Mouse (Mus musculus): ENCODE measurements at regions not wholly inside any gene's neighbourhood (a gene's known extent, or its start where the extent isn't known, plus 50 kb on each side); places are given as distances from the start of the nearest gene placed in this dataset.

DNA sequence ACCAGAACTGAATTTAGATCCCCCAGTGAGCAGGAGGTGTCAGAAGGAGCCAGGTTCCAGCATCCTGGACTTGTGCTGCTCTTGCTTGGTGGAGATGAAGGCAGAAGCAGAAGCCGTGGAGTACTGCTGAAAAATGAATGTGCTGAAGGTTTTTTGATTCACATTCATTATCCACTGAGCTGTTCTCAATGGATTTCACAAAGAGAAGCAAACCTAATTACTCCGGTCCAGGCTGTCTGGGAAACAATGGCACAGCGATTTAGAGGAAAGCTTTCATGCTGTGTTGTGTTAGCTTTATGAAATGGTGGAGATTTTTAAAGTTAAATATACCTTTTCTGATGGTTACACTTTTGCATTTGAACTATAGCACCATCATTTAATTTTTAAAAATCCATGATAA lies 535.3 kb upstream of the Adgrl3 start:
- DNase-seq (ENCODE audit: low spot score in 2 of 2), result no peak

- peak in 1 of 2 experiments; percentile 12 for DNase-seq (ENCODE audit: low spot score in 2 of 2)
These were observed 531.6 kb upstream of the Adgrl3 start for GRCm38 (mm10) chr5:80488332-80488731.

GRCm38 (mm10) chr5:80508672-80509071 lies 511.3 kb upstream of the Adgrl3 start:
- peak; percentile 51 to 76 for DNase-seq (ENCODE audit: low spot score in 2 of 2)

- no peak for DNase-seq (ENCODE audit: low spot score in 2 of 2)
These were observed 479.9 kb upstream of the Adgrl3 start for GRCm38 (mm10) chr5:80539997-80540396.

DNA sequence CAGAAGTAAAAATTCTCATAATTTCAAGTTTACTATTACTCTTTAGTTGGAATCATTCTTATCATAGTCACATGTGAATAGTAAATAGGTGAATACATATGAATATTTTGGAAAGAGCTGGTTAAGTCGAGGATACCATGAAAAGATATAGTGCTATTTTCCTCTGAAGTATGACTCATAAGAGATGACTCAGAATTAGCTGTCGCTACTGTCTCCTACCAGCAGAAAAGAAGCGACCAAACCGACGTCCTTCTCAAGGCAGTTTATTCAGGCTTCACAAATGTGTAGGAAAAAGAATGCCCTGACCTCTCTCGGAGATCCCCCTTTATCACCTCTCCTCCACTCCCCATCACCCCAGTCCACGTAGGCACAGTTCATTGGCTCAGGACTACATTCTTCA lies 468.3 kb upstream of the Adgrl3 start:
- no peak for DNase-seq (ENCODE audit: low spot score in 2 of 2)

- DNase-seq (ENCODE audit: low spot score in 2 of 2), result no peak
These were observed 441.2 kb upstream of the Adgrl3 start for GRCm38 (mm10) chr5:80578741-80579140.

DNA sequence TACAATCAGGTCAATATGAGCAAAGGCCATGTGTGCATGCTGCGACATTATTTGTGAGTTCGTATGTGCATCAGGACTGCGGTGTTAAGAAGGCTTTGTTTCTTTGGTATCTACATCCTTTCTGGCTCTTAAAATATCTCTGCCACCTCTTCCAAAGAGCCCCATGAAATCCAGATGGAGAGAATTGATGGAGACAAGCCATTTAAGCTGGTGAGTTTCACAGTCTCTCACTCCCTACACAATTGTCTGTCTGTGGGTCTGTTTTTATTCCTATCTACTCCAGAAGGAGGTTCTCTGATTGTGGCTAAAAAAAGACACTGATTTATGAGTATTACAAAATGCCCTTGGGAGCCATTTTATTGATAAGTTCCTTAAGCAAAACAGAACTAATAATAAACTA lies 408.4 kb upstream of the Adgrl3 start:
- no peak for DNase-seq (ENCODE audit: low spot score in 2 of 2)

GRCm38 (mm10) chr5:80627225-80627624 lies 392.7 kb upstream of the Adgrl3 start:
- DNase-seq (ENCODE audit: low spot score in 2 of 2), result peak; percentile 2 to 12

GRCm38 (mm10) chr5:80659043-80659442 lies 360.9 kb upstream of the Adgrl3 start:
- DNase-seq (ENCODE audit: low spot score in 2 of 2), result peak in 1 of 2 experiments; percentile 60

DNA sequence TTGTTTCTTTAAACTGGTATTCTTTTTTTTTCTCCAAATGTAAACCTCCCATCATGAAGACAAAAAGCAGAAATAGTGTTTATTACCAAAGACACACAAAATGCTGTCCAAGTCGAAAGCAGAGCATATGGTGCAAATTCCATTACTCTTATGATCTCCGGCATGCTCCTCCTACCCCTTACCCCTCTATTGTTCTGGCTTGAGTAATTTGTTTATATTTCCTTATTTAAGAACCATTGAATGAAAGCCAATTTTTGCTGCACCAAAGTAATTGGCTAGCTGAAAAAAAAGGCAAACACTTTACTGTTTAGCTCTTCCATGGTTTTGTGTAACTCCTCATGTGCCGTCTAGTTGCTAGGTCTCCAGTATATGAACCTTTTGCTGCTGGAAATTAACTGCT lies 360.4 kb upstream of the Adgrl3 start:
- DNase-seq (ENCODE audit: low spot score in 2 of 2), result peak in 1 of 2 experiments; percentile 3

DNA sequence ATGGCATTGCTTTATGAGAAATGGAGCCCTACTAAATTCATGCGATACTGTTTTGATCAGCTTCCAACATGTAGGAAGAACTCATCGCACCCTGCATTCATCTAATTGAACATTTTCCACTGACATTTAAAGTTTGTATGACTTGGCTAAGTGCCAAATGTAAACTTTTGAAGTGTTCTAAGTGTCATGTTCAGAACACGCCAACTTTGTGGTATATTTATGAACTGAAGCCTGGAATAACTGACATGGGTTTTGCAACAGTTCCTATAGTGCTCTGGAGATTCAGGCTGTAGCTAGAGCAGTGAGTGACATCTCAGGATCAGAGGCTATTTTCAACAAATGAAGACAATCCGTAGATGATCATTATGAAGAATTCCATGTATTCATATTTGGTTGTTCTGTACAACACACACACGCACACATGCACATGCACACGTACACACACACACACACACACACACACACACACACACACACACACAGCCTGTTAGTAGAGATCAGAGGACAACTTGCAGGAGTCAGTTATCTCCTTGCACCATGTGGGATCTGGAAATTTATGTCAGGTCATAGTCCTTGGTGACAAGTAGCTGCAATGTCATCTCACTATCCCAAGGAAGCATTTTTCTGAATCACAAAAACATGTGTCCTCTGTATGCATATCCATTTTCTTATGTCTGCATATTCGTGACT lies 349.5 kb upstream of the Adgrl3 start:
- DNase-seq (ENCODE audit: low spot score in 2 of 2), result no peak

GRCm38 (mm10) chr5:80683431-80683830 lies 336.5 kb upstream of the Adgrl3 start:
- DNase-seq (ENCODE audit: low spot score in 2 of 2), result no peak

GRCm38 (mm10) chr5:80700848-80701247 lies 319.1 kb upstream of the Adgrl3 start:
- peak; percentile 32 to 81 for DNase-seq (ENCODE audit: low spot score in 2 of 2)

GRCm38 (mm10) chr5:80704732-80705131 lies 315.2 kb upstream of the Adgrl3 start:
- no peak for DNase-seq (ENCODE audit: low spot score in 2 of 2)

GRCm38 (mm10) chr5:80706645-80707056 lies 313.3 kb upstream of the Adgrl3 start:
- DNase-seq (ENCODE audit: low spot score in 2 of 2), result no peak

All from layer of hippocampus, postnatal 14 days (tissue).